Mouse (Mus musculus) MEL-GATA-1-ER (cell line): ENCODE measurements around the gene Tenm3.

Experiments used
- DNase-seq: peaks from one replicate; pipeline ENCODE4 v3.0.0-alpha.2; 2012; ENCODE audit warnings: low read depth; ENCODE audit errors: extremely low read depth

The Tenm3 gene

GRCm38 (mm10) chr8:48843931-48844285 is at the start of gene Tenm3:
Gene Tenm3 (minus strand): TSS chr8:48843951.
- no peak for DNase-seq

- no peak for DNase-seq
Measured at GRCm38 (mm10) chr8:48890216-48890765, 46.5 kb upstream of the Tenm3 start.

DNA sequence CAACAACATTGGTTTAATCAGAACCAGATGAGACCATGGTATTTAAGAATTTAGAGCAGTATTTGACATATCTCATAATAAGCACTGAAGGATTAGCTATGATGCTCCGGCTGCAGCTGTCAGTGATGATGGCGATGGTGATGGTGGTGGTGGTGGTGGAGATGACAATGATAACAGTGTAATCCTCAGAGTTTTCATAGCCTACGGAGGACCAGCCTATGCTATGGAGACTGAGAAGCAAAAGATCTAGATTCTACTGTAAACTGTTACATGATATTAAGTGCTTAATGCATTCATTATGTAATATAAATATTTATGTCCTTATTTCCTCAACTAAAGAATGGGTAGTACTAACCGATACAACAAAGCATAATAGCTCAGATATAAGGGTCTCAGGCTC is 40.5 kb upstream of the Tenm3 start:
- DNase-seq = no peak

GRCm38 (mm10) chr8:48880585-48880984 is 36.8 kb upstream of the Tenm3 start:
- DNase-seq = no peak

GRCm38 (mm10) chr8:48865972-48866371 is 22.2 kb upstream of the Tenm3 start:
- no peak for DNase-seq

DNA sequence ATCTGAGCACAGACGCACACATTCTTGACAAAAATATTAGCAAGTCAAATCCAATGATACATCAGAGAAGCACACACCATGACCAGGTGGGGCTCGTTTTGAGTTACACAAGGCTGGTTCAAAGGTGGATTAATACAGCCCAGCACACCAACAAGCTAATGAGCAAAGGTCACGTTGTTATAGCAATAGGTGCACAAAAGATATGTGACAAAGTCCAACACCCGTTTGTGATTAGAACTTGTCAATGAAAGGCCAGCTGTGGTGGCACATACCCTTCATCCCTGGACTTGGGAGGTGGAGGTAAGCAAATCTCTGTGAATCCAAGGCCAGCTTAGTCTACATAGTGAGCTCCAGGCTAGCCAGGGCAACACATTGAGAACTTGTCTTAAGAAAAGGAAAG is 21.7 kb upstream of the Tenm3 start:
- no peak for DNase-seq

DNA sequence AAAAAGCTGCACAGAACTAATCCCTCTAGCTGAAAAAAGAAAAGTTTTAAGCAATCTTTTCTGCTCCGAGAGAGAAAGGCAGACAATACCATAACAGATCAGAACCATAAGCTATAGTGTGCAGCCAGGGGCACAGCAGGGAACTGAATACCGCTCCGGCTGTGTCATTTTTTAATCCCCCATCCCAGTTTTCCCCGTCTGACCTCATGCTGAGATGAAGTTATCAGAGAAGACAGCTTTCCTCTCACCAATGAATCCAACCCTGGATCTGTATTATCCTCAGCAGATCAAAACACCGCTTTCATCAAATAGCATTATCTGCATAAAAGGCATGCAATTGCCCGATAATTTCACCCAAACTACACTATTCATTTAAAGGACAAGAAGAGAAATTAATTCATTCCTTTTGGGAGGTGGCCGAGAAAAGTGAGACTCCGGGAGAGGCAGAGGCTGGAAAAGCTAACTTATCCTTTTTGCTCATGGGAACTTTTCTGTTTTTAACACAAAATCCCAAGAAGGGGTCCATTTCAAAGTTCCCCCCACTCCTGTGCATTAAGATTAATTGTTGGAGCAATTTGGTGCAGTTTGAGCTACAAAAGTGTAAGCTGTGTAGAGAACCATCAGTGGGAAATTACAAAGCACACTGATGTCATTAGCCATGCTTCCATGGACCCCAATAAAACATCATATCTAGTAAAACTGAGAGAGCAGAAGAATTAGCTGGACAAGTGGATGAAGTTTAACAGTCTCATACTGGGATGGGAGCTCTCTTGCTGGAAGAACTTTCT is 6.7 kb upstream of the Tenm3 start:
- no peak for DNase-seq

GRCm38 (mm10) chr8:48849091-48849616 is 5.4 kb upstream of the Tenm3 start:
- no peak for DNase-seq

DNA sequence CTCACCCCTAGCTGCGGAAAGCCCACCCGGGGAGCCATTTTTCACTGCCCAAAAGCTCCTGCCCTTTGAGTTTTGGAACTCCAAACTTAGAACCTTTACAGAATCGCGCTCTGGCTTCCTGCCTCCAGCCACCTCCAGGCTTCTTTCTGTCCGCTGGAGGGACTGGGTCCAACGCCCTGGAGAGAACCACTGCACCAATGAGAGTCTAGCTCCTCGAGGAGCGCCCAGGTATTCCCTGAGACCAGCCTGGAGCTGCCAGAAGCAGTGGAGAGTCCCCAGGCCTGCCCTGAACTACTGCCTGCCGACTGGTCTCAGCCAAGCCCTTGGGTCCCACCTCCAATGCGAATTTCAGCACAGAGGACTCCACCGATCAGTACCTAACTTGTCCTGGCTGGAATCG is 1.2 kb upstream of the Tenm3 start:
- DNase-seq = no peak

- no peak for DNase-seq
Measured at GRCm38 (mm10) chr8:48844370-48844905, 687 bp upstream of the Tenm3 start.

DNA sequence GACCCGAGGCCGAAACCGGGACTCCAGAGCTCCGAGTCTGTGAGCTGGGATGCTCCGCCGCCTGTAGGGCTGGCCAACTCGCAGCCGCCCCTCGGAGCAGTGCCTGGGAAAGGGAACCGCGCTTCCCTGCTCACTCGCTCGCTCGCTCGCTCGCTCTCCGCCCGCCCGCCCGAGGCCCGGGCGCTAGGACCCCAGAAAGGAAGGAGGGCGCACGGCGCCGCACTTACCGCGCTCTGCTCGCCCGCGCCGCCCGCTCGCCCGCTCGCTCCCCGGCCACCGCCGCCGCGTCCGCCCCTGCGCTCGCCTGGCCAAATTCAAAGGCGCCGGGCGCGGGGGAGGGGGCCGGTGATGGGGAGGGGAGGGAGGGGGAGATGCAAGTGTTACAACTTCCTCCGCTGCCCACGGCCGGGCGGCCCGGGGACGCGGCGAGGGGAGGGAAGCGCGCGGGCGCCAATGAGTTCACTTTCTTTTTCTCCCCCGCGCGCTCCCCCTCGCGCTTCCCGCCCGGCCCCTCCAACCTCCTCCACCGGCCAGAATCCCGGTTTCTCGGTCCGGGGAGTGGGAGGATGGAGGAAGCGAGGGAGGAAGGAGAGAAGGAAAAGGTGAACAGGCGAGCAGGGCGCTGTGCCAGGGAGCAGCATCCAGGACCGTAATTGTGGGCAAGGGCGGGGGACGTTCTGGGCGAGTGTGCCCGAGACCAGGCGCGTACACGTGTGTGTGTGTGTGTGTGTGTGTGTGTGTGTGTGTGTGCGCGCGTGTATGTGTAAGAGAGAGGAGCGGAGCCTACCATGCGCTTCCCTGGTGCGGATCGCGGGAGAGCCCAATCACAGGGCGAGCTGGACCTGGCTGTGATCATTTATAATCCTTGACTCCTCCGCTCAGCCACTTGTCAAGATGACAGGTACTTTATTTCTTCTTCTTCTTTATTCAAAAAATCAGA is 490 bp downstream of the Tenm3 start:
- no peak for DNase-seq

DNA sequence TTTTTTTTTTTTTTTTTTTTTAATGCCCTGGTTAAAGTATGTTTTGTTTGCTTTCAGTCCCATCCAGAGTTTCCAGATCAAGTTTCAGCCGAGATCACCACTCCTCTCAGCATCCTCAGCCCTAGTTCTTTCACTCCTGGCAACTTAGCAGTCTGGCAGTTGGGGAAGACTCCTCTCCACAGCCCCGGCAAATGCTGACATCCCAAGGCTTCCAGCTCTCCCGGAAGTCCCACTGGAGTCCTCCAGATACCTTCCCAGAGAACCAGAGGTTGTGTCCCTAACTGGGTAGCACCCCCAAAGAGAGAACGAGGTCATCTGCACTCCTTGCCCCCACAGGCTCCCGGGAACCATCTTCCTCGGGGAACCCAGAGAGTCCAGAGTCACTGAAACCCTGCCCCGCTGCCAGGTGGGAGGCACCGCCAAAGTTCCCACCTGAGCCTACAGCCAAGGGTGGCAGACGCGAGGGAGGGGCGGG is 1.2 kb downstream of the Tenm3 start:
- no peak for DNase-seq

- DNase-seq = no peak
Measured at GRCm38 (mm10) chr8:48842035-48842434, 1.7 kb downstream of the Tenm3 start.

GRCm38 (mm10) chr8:48835745-48836144 is 8.0 kb downstream of the Tenm3 start:
- no peak for DNase-seq

GRCm38 (mm10) chr8:48827454-48827853 is 16.3 kb downstream of the Tenm3 start:
- no peak for DNase-seq

DNA sequence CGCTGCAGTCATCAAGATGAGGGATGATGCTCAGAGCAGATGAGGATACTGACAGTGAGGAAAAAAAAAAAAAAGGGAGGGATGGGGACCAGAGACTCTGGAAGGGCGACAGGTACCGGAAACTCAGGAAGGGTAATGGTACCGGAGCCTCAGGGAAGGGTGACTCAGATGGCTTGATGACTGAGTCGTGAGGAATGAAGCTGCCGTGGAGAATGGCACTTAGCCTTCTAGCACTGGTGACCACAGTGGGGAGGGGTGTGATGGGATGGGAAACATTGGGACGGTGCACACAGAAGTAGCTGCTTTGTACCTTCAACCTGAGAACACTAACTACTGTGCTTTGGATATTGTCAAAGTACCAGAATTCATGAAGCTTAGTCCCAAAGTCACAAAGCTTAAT is 18.1 kb downstream of the Tenm3 start:
- no peak for DNase-seq

DNA sequence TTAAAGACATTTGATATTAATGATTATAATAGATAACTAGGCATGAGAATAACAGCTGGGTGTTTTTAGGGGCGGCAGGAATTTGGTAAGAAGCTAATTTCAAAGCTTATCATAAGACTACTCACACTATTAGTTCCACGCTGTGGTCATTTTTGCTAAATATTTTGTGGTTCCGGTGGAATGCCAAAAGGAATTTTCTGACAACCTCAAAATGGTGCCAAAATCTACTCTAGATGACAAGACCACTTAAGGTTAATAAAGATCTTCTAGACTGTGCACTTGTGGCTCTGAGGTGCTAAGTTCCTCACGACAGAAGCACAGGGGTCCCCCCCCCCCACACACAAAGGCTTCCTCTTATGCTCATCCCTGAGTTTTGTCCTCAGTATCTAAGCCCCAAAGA is 21.5 kb downstream of the Tenm3 start:
- no peak for DNase-seq

DNA sequence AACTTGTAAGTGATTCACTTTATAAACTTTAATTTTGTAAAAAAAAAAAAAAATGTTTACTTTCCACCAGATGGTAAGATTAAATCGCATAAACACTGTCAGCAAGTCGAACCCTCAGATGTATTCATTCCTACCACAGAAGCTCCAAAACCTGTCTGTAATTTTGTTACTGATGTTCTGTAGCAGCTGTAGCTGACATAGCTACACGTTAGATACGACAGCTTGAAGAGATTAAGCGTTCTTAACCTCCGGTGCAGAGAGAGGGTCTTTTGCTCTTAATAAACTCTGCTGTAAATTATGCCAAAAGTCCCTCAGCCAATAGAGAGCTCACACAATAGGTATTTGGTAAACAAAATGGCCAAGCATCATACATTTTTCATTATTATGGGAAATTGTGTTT is 23.8 kb downstream of the Tenm3 start:
- DNase-seq = no peak

- DNase-seq = no peak
Measured at GRCm38 (mm10) chr8:48819348-48819747, 24.4 kb downstream of the Tenm3 start.

DNA sequence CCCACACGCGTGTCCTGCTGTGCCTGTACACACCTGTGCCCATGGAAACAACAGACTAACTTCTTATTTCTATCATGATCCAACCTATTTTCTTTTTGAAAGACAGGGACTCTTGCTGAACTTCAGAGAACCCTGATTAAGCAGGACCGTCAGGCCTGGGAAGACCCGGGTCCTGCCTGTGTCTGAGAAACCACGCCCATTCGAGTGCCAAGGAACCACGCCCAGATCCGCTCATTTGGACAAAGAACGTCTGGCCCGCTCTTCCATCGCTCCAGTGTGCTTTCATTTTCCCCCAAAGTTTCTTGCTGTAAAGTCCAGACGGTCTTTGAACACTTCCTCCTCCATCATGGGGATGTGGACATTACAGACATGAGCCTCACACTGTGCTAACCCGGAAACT is 26.8 kb downstream of the Tenm3 start:
- DNase-seq = no peak

- no peak for DNase-seq
Measured at GRCm38 (mm10) chr8:48812196-48812741, 31.5 kb downstream of the Tenm3 start.
